Mouse (Mus musculus): ENCODE data around the gene Chd4.

- TF ChIP-seq EP300 (IDR thresholded peaks at IDR 0.05; ENCODE audit: insufficient read depth, low read depth, low read length) (0 out of 2 replicates have a peak, but pooled peaks have one; percentile 32), POLR2A (IDR thresholded peaks at IDR 0.05; ENCODE audit: insufficient read depth, low read length) (no peak), CTCF (IDR thresholded peaks at IDR 0.05; ENCODE audit: low read depth, low read length) (no peak)
Measured at GRCm38 (mm10) chr6:125158944-125159492, 63.2 kb downstream of the Chd4 start.

Measured in ES-Bruce4 (cell line).